Mouse (Mus musculus) spleen, adult 2 months (tissue): ENCODE measurements around the gene Yju2.

ENCODE experiments used
- CTCF ChIP-seq: fragments of 200-500 bp; IDR thresholded peaks from 2 replicates; pipeline ENCODE4 v1.5.1; 2011; ENCODE audit warnings: mild to moderate bottlenecking, inconsistent platforms; ENCODE audit not compliant: insufficient read depth, insufficient read length, insufficient replicate concordance; ENCODE audit errors: extremely low read depth
- POLR2A ChIP-seq: fragments of 200-500 bp; IDR thresholded peaks from 2 replicates; pipeline ENCODE4 v1.6.1; 2011; ENCODE audit warnings: low read depth, low read length, inconsistent platforms

DNA sequence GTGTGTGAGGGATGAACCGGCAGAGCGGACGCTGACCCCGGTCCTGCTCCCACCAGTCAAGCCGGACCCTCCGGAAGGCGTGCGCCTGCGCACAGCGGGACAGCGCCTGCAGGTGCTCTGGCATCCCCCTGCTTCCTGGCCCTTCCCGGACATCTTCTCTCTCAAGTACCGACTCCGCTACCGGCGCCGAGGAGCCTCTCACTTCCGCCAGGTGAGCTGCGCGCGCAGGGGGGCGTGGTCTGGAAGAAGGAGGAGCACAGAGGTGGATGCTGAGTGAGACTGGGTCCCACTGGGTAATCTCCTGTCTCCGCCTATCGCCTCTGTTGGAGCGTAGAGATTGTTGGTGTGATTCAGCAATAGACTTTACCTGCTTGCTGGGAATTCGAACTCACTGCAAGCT is 2.8 kb upstream of the Yju2 start:
- TF ChIP-seq CTCF (no peak), POLR2A (no peak)
